Mouse (Mus musculus) forelimb bud, embryonic 11.5 days (tissue): ENCODE results near the gene Mettl2.
"Not testable (repeated sequence)": the region's sequence is repeated elsewhere in the genome, so short reads cannot be mapped to it uniquely, and the experiment has no call there.

ENCODE experiments used
- DNase-seq: peaks from one replicate; pipeline ENCODE4 v3.0.0-alpha.2; 2012; ENCODE audit warnings: low read depth, low spot score

Gene Mettl2

DNA sequence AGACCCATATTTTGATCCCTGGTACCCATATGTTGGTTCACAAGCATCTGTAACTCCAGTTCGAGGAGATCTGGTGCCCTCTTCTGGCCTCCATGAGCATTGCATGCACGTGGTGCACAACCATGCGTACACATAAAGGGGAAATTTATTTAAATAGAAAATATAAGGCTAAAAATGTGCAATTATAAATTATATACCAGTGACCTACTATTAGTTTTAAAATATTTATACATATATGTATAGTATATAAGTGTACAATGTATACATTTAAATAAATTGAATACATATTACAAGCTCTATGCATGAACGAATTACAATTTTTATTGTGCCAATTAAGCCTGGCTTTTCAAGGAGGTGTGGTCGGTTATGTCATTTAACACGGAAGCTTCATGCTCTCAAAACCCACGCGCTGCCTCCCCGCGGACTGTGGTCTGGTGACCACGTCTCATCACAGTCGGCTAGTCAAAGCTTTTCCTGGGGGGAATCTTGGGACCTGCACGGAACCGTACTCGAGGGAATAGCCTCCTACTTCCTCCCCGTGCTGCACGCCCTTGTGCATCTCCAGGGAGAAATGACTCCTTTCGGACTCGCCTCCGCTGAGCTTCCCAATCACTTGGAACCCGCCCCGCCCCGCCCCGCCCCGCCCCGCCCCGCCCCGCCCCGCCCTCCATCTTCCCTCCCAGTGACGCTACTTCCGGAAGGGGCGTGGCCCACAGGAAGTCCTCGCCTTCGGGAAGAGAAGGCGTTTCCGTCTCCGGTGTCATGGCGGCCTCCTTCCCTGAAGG, at the start of gene Mettl2:
TSS of gene Mettl2 (plus strand) at position 691 of the 785 bp plus-strand sequence.
- DNase-seq: peak; percentile 89

- not testable (repeated sequence) for DNase-seq
These were observed 13.8 kb upstream of the Mettl2 start for GRCm38 (mm10) chr11:105112448-105112847.

DNA sequence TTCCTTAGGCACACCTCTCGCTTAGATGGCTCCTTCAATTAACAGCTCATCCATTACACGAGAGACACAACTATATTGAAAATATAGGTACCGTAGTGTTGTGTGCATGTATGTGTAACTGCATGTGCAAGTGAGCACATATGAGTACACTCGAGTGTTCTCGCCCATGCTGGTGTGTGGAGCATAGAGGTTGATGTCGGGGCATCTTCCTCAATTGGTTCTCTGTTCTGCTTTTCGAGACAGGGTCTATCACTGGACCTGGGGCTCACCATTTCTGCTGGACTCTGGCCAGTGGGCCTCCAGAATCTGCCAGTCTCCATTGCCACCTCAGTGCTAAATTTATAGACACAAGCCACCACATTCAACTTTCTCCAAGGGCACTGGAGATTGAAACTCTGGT, 8.4 kb upstream of the Mettl2 start:
- no peak for DNase-seq

- DNase-seq: no peak
These were observed 5.6 kb upstream of the Mettl2 start for GRCm38 (mm10) chr11:105120551-105121061.

DNA sequence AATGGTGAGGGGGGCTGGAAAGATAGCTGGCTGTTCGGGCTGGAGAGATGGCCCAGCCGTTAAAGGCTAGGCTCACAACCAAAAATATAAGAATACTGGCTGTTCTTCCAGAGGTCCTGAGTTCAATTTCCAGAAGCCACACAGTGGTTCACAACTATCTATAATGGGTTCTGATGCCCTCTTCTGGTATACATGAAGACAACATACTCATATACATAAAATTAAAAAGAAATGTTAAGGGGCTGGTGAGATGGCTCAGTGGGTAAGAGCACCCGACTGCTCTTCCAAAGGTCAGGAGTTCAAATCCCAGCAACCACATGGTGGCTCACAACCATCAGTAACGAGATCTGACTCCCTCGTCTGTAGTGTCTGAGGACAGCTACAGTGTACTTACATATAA, 4.4 kb upstream of the Mettl2 start:
- not testable (repeated sequence) for DNase-seq

GRCm38 (mm10) chr11:105123986-105124385, 2.2 kb upstream of the Mettl2 start:
- DNase-seq: peak; percentile 71

DNA sequence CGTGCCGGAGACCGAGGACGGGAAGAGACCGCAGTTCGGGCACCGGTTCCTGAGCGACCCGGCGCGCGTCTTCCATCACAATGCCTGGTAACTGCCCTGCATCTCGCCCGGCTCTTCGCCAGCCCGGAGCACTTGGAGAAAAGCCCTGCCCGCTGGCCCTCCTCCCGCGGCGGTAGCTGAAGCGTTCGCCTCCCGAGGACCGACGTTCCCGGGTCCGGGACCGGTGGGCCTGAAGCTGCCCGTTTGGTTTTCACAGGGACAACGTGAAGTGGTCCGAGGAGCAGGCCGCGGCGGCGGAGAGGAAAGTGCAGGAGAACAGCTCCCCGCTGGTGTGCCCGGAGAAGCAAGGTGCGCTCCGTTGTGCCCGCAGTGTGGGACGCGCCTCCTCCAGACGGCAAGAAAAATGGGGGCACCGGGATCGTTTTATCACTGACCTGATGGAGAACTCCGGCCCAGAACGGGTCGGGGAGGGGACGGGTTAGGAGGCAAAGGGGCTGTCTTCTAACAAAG, 350 bp downstream of the Mettl2 start:
- no peak for DNase-seq

DNA sequence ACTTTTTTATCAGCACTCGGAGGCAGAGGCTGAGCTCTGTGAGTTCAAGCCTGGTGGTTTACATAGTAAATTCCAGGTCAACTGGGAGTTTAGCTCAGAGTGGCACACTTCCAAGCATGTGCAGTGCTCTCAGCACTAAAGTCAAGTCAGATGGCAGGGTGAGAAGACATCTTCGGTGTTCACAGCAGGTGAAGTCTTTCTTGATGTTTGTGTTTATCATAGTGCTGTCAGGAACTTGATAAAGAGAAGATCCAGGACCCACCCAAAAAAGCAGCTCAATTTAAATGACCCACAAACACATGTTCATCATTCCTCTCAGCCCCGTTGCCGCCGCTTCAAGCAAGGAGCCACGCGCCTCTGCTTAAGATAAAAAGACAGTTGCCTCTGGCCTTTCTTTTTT, 9.5 kb downstream of the Mettl2 start:
- DNase-seq: no peak

DNA sequence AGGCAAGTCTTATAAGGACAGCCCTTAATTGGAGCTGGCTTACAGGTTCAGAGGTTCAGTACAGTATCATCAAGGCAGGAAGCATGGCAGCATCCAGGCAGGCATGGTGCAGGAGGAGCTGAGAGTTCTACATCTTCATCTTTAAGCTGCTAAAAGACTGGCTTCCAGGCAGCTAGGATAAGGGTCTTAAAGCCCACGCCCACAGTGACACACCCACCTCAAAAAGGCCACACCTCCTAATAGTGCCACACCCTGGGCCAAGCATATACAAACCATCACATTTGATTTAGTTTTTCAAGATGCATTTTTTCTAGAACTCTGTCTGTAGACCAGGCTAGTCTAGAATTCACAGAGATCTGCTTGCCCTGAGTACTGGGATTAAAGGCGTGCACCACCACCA, 11.0 kb downstream of the Mettl2 start:
- DNase-seq: not testable (repeated sequence)

DNA sequence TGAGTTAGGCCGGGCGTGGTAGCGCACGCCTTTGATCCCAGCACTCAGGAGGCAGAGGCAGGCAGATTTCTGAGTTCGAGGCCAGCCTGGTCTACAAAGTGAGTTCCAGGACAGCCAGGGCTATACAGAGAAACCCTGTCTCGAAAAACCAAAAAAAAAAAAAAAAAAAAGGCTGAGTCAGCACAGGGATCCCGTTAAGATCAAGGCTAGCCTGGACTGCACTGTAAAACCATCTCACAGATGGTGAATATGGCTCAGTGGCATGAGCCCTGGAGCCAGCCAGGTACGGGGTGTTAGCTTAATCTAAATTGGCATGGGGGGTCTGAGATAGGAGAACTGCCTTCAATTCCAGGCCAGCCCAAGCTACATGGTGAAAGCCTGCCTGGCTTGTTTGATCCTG, 14.3 kb downstream of the Mettl2 start:
- not testable (repeated sequence) for DNase-seq

- no peak for DNase-seq
These were observed 14.9 kb downstream of the Mettl2 start for GRCm38 (mm10) chr11:105141115-105141514.

DNA sequence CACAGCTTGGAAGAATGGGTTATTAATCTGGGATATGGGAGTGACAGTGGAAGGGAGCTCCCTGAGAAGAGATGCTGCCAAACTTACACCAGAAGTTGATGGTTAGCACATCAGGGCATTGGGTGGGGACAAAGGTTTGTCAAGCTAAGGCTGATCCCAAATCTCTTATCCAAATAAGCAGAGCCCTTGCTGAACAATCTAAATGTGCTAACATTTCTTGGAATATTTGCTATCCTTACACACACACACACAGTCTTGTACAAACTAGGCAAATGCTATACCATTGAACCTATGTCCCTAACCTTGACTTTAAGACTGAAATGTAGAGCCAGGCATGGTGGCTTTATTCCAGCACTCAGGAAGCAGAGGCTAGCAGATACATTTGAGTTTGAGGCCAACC, 17.3 kb downstream of the Mettl2 start:
- DNase-seq: no peak

DNA sequence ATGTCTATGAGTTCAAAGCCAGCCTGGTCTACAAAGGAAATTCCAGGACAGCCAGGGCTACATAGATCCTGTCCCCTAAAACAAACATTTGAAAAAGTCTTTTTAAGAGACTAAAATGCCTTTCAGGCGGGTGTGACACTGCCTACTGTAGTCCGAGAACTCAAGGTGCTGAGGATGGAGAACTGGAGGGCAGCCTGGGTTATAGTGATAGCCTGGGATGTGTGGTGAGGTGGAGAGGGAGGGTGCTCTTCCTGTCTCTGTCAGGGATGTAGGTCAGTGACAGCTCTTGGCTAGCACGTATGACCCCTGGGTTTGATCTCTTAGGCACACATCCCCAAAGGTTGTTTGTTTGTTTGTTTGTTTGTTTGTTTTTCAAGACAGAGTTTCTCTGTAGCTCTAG, 17.9 kb downstream of the Mettl2 start:
- no peak for DNase-seq

- DNase-seq: no peak
These were observed 18.4 kb downstream of the Mettl2 start for GRCm38 (mm10) chr11:105144508-105145210.

DNA sequence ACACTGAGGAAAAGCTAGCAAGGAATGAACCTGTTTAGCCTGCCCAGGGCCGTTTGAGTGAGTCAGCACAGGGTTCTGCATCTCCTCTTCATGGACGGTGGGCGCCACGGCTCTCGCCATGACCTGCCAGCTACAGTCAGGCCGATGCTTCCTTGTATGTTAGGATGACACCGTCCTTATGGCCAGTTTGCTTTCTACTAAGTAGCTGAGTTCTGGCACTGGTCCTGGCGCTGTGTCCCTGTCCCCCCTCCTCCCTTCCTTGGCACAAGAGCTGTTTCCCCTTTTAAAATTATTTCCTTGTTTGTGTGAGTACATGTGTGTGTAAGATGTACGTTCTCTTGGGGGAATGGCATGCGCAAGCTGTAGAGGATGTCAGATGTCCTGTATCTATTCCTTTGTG, 19.0 kb downstream of the Mettl2 start:
- no peak for DNase-seq

GRCm38 (mm10) chr11:105146593-105146992, 20.4 kb downstream of the Mettl2 start, which contains the start of gene Gm10842:
Gene Gm10842 (plus strand): TSS chr11:105146893.
- DNase-seq: no peak

GRCm38 (mm10) chr11:105149353-105149752, 23.1 kb downstream of the Mettl2 start:
- no peak for DNase-seq

- no peak for DNase-seq
These were observed 23.5 kb downstream of the Mettl2 start for GRCm38 (mm10) chr11:105149766-105150165.

- no peak for DNase-seq
These were observed 24.5 kb downstream of the Mettl2 start for GRCm38 (mm10) chr11:105150691-105151090.

DNA sequence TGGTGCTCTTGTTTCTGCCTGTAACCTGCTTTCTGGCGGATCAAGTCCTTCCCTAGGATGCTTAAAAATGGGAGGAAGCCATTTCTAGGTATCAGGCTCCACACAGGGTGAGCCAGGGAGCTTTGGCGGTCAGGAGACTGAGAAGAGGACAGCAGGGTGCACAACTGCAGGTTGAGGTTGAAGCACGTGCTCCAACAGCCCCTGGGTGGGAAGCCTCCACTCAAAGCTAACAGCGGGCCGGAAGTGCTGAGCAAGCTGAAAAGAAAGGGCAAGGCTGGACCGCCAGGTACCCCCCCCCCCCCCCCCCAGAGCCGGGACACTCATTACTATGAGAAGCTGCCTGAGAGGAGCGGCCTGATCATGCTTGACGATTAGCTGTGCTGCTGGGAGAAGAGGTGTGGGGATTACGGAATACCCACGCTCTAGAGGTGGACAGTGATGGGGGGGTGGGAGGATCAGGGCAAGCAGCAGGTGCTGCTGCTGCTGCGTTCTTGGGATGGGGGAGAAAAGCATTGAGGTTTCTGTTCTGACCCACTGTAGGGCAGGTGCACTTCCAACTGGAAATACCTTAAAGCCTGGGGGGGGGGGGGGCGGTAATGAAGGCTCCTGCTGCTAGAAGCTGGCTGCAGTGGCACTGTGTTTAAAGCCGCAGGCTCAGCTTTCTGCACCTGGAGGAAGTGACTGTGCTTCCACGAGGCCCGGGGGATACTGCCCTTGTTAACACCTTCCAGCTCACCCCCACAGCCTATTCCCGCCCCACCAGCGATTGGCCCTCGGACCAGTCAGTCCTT, 25.2 kb downstream of the Mettl2 start:
- peak; percentile 55 for DNase-seq

DNA sequence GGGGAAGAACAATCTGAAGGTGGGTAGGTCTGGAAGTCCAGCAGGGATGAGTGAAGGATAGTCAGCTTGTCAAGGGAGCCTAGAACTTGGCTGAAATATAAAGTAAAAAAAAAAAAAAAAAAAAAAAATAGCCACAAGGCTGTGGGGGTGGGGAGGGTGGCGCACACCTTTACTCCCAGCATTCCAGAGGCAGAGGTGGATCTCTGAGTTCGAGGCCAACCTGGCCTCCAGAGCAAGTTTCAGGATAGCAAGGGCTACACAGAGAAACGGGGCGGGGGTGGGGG, 25.7 kb downstream of the Mettl2 start:
- no peak for DNase-seq

GRCm38 (mm10) chr11:105152357-105152899, 26.2 kb downstream of the Mettl2 start:
- no peak for DNase-seq
